Mouse (Mus musculus): Measurements from ENCODE around the gene Adam33. TPM values are rescaled to one million over a fixed set of nuclear protein-coding genes. Genes with fewer than 3 reads are reported as not detected.

Gene Adam33
- polyA plus RNA-seq, 1 experiment, result 3.6 TPM

DNA sequence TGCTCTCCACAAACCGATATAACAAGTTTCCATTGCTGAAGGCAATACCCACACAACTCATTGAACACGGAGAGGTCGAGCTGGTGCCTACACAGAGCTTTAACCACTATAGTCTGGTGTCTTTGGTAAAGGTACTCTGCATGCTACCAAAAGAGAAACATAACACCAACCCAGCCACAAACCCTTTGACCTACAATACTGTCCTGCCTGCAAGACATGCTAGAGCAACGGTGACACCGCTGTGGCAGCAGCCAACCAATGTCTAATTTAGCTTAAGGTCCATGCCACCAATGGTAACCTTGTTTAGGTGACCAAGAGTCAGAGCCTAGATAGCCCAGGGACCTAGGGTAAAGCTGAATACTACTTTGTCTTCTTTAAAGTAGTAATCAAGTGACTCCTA is 30.0 kb upstream of the Adam33 start:
- WGBS, result 84% methylated on average over 5 of the region's 5 CpGs
- H3K4me1 ChIP-seq (ENCODE audit: control insufficient read depth, insufficient read depth, low read length), result no peaks in the 10 kb centered on the region
- no peaks in the 10 kb centered on the region for H3K27me3 ChIP-seq (ENCODE audit: control insufficient read depth, insufficient read depth, low read length)
- no peak for DNase-seq
- no peak overlapping the region for H3K4me3 ChIP-seq (replicated peaks; ENCODE audit: insufficient read depth, low read depth, low read length)
- no peak for TF ChIP-seq POLR2A (IDR thresholded peaks at IDR 0.05; ENCODE audit: borderline replicate concordance, insufficient read depth, low read length)
- no peak for TF ChIP-seq CTCF (IDR thresholded peaks at IDR 0.05; ENCODE audit: borderline replicate concordance, insufficient read depth, low read depth, low read length)
- H3K27ac ChIP-seq (ENCODE audit: insufficient read depth, low read length), result no peak overlapping the region

DNA sequence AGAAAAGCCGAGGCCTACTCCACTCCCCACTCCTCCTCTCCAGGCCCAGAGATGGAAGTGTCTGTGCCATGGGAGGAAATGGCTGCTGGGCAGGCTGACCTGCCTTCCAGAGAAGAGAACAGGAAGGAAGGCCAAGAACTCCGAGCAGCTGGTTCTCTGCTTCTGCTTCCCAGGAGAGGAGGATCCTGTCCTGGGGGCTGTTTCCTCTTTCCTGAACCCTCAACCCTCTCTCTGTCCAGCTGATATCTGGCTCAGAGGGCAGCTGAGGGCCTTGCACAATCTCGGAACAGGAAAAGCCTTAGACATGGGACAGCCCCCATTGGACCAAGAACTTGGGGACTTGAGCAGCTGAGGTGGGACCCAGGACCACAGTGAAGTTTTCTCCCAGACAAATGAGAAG is 27.2 kb upstream of the Adam33 start:
- 79% methylated on average over 3 of the region's 3 CpGs for WGBS
- TF ChIP-seq POLR2A (IDR thresholded peaks at IDR 0.05; ENCODE audit: borderline replicate concordance, insufficient read depth, low read length), result no peak
- no peak for TF ChIP-seq CTCF (IDR thresholded peaks at IDR 0.05; ENCODE audit: borderline replicate concordance, insufficient read depth, low read depth, low read length)
- DNase-seq, result no peak

DNA sequence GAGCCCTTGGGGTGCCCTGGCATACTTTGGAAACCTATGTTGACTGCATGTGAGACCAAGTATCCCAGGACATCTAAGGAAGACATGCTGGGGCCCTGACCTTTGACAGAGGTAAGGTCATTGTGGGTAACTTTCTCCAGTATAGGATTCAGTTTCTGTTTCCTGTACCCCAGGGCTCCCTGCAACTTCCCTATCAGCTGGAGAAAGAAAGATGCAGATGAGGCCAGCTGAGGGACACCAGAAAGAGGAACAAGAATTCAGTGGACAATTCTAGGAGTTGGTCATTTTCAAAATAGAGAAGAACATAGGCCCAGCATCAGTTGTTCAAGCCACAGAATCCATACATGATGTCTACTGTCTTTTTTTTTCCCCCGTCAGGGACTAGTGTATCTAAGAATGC is 26.0 kb upstream of the Adam33 start:
- Histone ChIP-seq H3K27ac (ENCODE audit: insufficient read depth, low read length) (no peak overlapping the region), H3K27me3 (ENCODE audit: control insufficient read depth, insufficient read depth, low read length) (no peaks in the 10 kb centered on the region), H3K4me3 (replicated peaks; ENCODE audit: insufficient read depth, low read depth, low read length) (no peak overlapping the region), H3K4me1 (ENCODE audit: control insufficient read depth, insufficient read depth, low read length) (no peaks in the 10 kb centered on the region)
- TF ChIP-seq POLR2A (IDR thresholded peaks at IDR 0.05; ENCODE audit: borderline replicate concordance, insufficient read depth, low read length) (no peak), CTCF (IDR thresholded peaks at IDR 0.05; ENCODE audit: borderline replicate concordance, insufficient read depth, low read depth, low read length) (no peak)
- DNase-seq, result no peak
- WGBS, result 89% methylated on average over 1 of the region's 1 CpGs

More for the DNA sequence above, 27.2 kb upstream of the Adam33 start:
- Histone ChIP-seq H3K27me3 (ENCODE audit: control insufficient read depth, insufficient read depth, low read length) (no peaks in the 10 kb centered on the region), H3K4me1 (ENCODE audit: control insufficient read depth, insufficient read depth, low read length) (no peaks in the 10 kb centered on the region), H3K27ac (ENCODE audit: insufficient read depth, low read length) (no peak overlapping the region), H3K4me3 (replicated peaks; ENCODE audit: insufficient read depth, low read depth, low read length) (no peak overlapping the region)

DNA sequence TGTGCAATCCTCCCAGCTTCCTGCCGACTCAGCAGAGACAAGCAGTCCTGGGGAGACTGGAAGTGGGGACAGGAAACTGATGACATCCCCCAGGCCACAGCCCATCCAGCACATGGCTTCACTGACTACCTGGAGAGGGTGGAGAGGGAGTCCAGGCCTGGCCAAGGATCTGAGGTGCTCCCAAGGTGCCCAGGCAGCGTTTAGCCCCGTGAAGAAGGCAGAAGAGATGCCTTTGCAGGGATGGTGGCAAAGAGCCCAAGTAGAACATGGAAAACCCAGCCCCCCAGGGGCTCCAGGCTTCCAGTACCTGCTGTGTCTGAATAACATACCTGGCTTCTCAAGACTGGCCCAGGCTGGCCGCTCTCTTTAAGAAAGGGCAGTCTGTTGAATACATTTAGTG is 25.0 kb upstream of the Adam33 start:
- no peaks in the 10 kb centered on the region for H3K27me3 ChIP-seq (ENCODE audit: control insufficient read depth, insufficient read depth, low read length)
- no peak for DNase-seq
- no peaks in the 10 kb centered on the region for H3K4me1 ChIP-seq (ENCODE audit: control insufficient read depth, insufficient read depth, low read length)
- no peak overlapping the region for H3K4me3 ChIP-seq (replicated peaks; ENCODE audit: insufficient read depth, low read depth, low read length)
- no peak overlapping the region for H3K27ac ChIP-seq (ENCODE audit: insufficient read depth, low read length)
- TF ChIP-seq POLR2A (IDR thresholded peaks at IDR 0.05; ENCODE audit: borderline replicate concordance, insufficient read depth, low read length) (no peak), CTCF (IDR thresholded peaks at IDR 0.05; ENCODE audit: borderline replicate concordance, insufficient read depth, low read depth, low read length) (no peak)
- 70% methylated on average over 4 of the region's 4 CpGs for WGBS

DNA sequence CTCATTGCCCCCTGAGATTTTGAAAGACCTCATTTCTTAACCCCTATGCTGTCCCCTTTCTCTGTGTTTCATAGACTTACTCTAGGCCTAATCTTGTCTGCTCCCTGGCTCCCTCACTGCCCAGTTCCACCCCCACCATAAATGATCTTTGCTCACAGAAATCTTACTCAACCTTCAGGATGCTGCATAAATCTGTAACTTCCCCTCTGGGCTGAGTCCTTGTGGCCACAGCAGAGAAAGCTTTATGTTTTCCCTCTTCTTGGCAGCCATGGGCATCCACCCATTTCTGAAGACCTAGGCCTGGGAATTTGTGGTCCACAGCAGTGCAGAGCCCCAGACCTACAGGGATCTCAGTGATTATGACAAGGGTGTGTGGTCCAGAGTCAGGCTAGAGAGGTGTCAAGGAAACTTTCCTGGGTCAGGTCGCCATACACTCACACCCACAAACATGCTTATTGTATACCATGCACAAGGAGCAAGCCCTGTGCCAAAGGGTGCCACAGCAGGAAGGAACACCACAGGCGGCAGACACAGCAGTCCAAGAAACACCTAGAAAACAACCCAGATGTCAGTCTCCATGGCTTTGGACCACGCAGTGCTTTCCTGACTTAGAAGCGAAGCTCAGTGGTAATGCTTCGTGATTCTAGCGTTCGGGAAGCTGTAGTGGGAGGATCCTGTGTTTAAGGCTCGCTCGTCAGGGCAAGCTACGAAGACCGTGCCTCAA is 23.2 kb upstream of the Adam33 start, which contains the start of gene Siglec1:
Gene Siglec1 (minus strand): TSS at position 99 of the 724 bp plus-strand sequence.
- H3K4me3 ChIP-seq (replicated peaks; ENCODE audit: insufficient read depth, low read depth, low read length), result no peak within 1 kb of the TSS
- no peak for DNase-seq
- H3K4me1 ChIP-seq (ENCODE audit: control insufficient read depth, insufficient read depth, low read length), result no peaks in the 10 kb centered on the region
- WGBS, result 80% methylated on average over 11 of the region's 11 CpGs
- H3K27me3 ChIP-seq (ENCODE audit: control insufficient read depth, insufficient read depth, low read length), result no peaks in the 10 kb centered on the region
- no peak for TF ChIP-seq POLR2A (IDR thresholded peaks at IDR 0.05; ENCODE audit: borderline replicate concordance, insufficient read depth, low read length)
- TF ChIP-seq CTCF (IDR thresholded peaks at IDR 0.05; ENCODE audit: borderline replicate concordance, insufficient read depth, low read depth, low read length), result no peak
- no peak within 1 kb of the TSS for H3K27ac ChIP-seq (ENCODE audit: insufficient read depth, low read length)

DNA sequence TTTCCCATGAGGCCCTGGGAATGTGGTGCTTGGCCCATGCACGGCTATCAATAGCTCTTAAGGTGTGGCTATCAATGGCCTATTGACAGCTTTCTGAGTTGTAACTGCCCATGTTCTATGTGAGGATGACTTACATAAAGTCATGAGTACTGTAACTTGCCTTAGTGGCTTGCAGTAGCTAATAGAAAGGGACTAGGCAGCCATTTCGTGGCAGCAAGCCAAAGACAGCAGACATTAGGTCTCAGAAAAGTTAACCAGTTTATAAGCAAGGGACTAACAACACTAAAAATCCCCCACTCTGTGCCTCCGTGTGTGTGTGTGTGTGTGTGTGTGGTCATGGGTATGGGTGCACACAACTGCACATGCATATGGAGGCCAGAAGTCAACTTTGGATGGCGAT is 20.6 kb upstream of the Adam33 start:
- 77% methylated on average over 4 of the region's 4 CpGs for WGBS

DNA sequence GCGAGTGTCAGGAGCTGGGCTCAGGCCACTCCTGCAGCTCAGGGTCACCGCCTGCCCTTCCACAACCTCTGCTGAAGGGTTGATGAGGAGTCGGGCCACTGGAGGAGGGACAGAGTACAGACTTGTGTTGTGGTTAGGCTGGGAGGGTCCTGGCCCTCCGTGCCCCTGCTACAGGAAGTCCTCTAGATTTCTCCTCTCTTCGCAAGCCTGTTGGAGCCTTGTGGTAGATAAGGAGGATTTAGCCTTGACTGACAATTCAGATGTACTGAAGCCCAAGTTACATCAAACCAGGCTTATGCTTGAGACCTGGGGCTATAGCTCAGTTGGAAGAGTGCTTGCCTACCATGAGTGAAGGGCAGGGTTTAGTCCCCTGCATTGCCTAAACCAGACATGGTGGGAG is 16.9 kb upstream of the Adam33 start:
- H3K27ac ChIP-seq (ENCODE audit: insufficient read depth, low read length), result no peak overlapping the region
- TF ChIP-seq POLR2A (IDR thresholded peaks at IDR 0.05; ENCODE audit: borderline replicate concordance, insufficient read depth, low read length), result no peak
- TF ChIP-seq CTCF (IDR thresholded peaks at IDR 0.05; ENCODE audit: borderline replicate concordance, insufficient read depth, low read depth, low read length), result no peak
- 88% methylated on average over 5 of the region's 5 CpGs for whole genome bisulfite sequencing

More for the DNA sequence above, 20.6 kb upstream of the Adam33 start:
- no peaks in the 10 kb centered on the region for H3K4me1 ChIP-seq (ENCODE audit: control insufficient read depth, insufficient read depth, low read length)
- H3K27ac ChIP-seq (ENCODE audit: insufficient read depth, low read length), result no peak overlapping the region
- H3K27me3 ChIP-seq (ENCODE audit: control insufficient read depth, insufficient read depth, low read length), result no peaks in the 10 kb centered on the region
- no peak for DNase-seq
- TF ChIP-seq POLR2A (IDR thresholded peaks at IDR 0.05; ENCODE audit: borderline replicate concordance, insufficient read depth, low read length) (no peak), CTCF (IDR thresholded peaks at IDR 0.05; ENCODE audit: borderline replicate concordance, insufficient read depth, low read depth, low read length) (no peak)
- H3K4me3 ChIP-seq (replicated peaks; ENCODE audit: insufficient read depth, low read depth, low read length), result no peak overlapping the region

DNA sequence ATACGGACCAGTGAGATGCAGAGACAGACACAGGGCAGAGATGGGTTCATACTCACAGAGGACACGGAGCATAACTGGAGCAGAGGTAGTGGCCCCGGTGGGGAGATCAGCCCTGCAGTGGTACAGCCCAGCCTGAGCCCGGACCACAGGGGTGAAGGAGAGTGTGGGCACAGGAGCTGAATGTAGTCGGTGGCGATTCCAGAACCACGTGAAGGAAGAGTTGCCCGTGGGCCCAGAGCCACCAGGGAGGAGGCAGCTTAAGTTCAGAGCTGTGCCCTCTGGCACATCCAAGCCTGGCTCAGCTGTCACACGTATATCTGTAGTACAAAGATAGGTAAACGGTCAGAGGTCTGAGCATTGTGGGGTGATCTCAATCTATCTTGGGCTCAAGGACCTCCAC is 8.9 kb upstream of the Adam33 start:
- WGBS, result 80% methylated on average over 10 of the region's 10 CpGs
- no peak overlapping the region for H3K4me3 ChIP-seq (replicated peaks; ENCODE audit: insufficient read depth, low read depth, low read length)
- TF ChIP-seq CTCF (IDR thresholded peaks at IDR 0.05; ENCODE audit: borderline replicate concordance, insufficient read depth, low read depth, low read length) (no peak), POLR2A (IDR thresholded peaks at IDR 0.05; ENCODE audit: borderline replicate concordance, insufficient read depth, low read length) (no peak)
- no peaks in the 10 kb centered on the region for H3K27me3 ChIP-seq (ENCODE audit: control insufficient read depth, insufficient read depth, low read length)
- H3K4me1 ChIP-seq (ENCODE audit: control insufficient read depth, insufficient read depth, low read length), result no peaks in the 10 kb centered on the region
- no peak overlapping the region for H3K27ac ChIP-seq (ENCODE audit: insufficient read depth, low read length)
- no peak for DNase-seq

More for the DNA sequence above, 16.9 kb upstream of the Adam33 start:
- no peak overlapping the region for H3K4me3 ChIP-seq (replicated peaks; ENCODE audit: insufficient read depth, low read depth, low read length)
- no peaks in the 10 kb centered on the region for H3K4me1 ChIP-seq (ENCODE audit: control insufficient read depth, insufficient read depth, low read length)
- DNase-seq, result no peak
- H3K27me3 ChIP-seq (ENCODE audit: control insufficient read depth, insufficient read depth, low read length), result no peaks in the 10 kb centered on the region
